Comparison of ENCODE assay signal across 13 mouse cellular contexts in the genomic region with DNA sequence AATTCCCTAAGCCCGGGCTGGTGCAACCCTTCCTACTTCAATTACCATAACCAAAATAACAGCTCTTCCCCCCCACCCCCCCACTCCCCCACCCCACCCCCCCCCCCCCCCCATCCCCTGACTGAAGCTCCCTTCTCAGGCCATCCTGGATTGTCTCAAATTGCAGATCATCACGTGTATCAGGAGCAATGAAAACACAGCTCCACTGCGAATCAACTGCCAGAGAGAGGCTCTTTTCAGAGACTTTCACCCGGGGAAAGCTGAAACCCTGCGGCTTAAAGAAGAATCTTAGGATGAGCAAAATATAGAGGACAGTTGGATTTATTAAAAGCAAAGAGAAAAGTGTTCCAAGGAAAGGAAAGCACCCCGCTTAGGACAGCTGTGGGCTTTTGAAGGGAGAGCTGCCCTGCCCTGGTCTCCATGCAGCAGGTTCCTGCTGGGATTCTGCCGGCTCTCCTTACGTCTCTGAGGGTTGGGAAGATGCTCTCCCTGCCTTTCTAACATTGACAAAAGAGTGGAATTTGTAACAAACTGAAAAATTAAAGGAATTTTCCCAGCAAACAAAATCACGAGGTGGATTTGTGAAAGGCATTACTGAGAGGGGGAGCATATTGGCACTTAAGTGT.
DNase-seq lines count a peak whose midpoint lies in the region; ATAC-seq and TF ChIP-seq lines count a peak whose summit lies in the region.
"Had no signal": no experiment of that assay in that cellular context is flagged by ENCODE, and none has a peak within 500 bp of the region (broad histone marks: within the 10 kb centered on the region; RNA-seq: fewer than 3 reads in every experiment).

No protein-coding gene starts in this region.

- H3K36me3 ChIP-seq in intestine, embryonic 14.5 days (ENCODE audit: control insufficient read depth, insufficient read depth, low read length): no peaks in the 10 kb centered on the region
- no peaks in the 10 kb centered on the region for H3K36me3 ChIP-seq in intestine, postnatal 0 days (ENCODE audit: control insufficient read depth, insufficient read depth)
- no peaks in the 10 kb centered on the region for H3K36me3 ChIP-seq in embryonic facial prominence, embryonic 13.5 days
- no peaks in the 10 kb centered on the region for H3K36me3 ChIP-seq in hindbrain, postnatal 0 days (ENCODE audit: insufficient read depth, low read length)
- no peaks in the 10 kb centered on the region for H3K36me3 ChIP-seq in neural tube, embryonic 11.5 days (ENCODE audit: control insufficient read depth, insufficient read depth, low read length)

- H3K27me3 ChIP-seq in intestine, embryonic 14.5 days (replicated peaks; ENCODE audit: control insufficient read depth, insufficient read depth, low read length): no peaks in the 10 kb centered on the region
- H3K27me3 ChIP-seq in intestine, postnatal 0 days (replicated peaks; ENCODE audit: control insufficient read depth, insufficient read depth, low read length): 0 out of 2 replicates have a peak, but pooled peaks cover 4% of the 10 kb centered on the region
- no peaks in the 10 kb centered on the region for H3K27me3 ChIP-seq in embryonic facial prominence, embryonic 13.5 days
- H3K27me3 ChIP-seq in hindbrain, postnatal 0 days (ENCODE audit: insufficient read depth, low read length): no peaks in the 10 kb centered on the region
- no peaks in the 10 kb centered on the region for H3K27me3 ChIP-seq in neural tube, embryonic 11.5 days (ENCODE audit: control insufficient read depth, insufficient read depth, low read length)

- 3% methylated on average over 9 of the region's 9 CpGs for WGBS in intestine, embryonic 14.5 days
- WGBS in intestine, postnatal 0 days: 6% methylated on average over 9 of the region's 9 CpGs
- 1% methylated on average over 9 of the region's 9 CpGs for WGBS in embryonic facial prominence, embryonic 13.5 days
- 7% methylated on average over 9 of the region's 9 CpGs for WGBS in hindbrain, postnatal 0 days
- WGBS in neural tube, embryonic 11.5 days: under 1% methylated on average over 9 of the region's 9 CpGs

- no peak overlapping the region for H3K27ac ChIP-seq in intestine, embryonic 14.5 days (ENCODE audit: low read depth)
- no peak overlapping the region for H3K27ac ChIP-seq in intestine, postnatal 0 days (ENCODE audit: low read depth, low read length)
- H3K27ac ChIP-seq in embryonic facial prominence, embryonic 13.5 days: no peak overlapping the region
- no peak overlapping the region for H3K27ac ChIP-seq in hindbrain, postnatal 0 days
- H3K27ac ChIP-seq in neural tube, embryonic 11.5 days (ENCODE audit: low read depth, low read length): no peak overlapping the region
- H3K27ac ChIP-seq: heart, adult 2 months had no signal

- no peak for ATAC-seq in intestine, embryonic 14.5 days (replicated peaks; ENCODE audit: low FRiP score, low TSS enrichment, low read depth)
- no peak for ATAC-seq in intestine, postnatal 0 days
- no peak for ATAC-seq in embryonic facial prominence, embryonic 13.5 days (ENCODE audit: insufficient number of reproducible peaks, insufficient read depth, low FRiP score, low TSS enrichment, low read depth)
- 0 out of 2 replicates have a peak, but pooled peaks have one; percentile 61 for ATAC-seq in hindbrain, postnatal 0 days
- no peak; the same call in 1 of the 2 replicates for ATAC-seq in neural tube, embryonic 11.5 days (ENCODE audit: insufficient read depth, low FRiP score, low TSS enrichment)
- no peak for ATAC-seq in megakaryocyte-erythroid progenitor cell, adult 5-6 weeks (replicated peaks; ENCODE audit: low FRiP score, low TSS enrichment, poor library complexity, severe bottlenecking)

- no peak overlapping the region for H3K4me3 ChIP-seq in intestine, embryonic 14.5 days (ENCODE audit: low read depth, low read length)
- no peak overlapping the region for H3K4me3 ChIP-seq in intestine, postnatal 0 days (ENCODE audit: low read depth, low read length)
- H3K4me3 ChIP-seq in embryonic facial prominence, embryonic 13.5 days: no peak overlapping the region
- H3K4me3 ChIP-seq in hindbrain, postnatal 0 days (ENCODE audit: low read length): no peak overlapping the region; the same call in 1 of the 2 replicates
- H3K4me3 ChIP-seq in neural tube, embryonic 11.5 days (ENCODE audit: low read depth, low read length): no peak overlapping the region
- H3K4me3 ChIP-seq: heart, adult 2 months had no signal

- no peaks in the 10 kb centered on the region for H3K9me3 ChIP-seq in intestine, embryonic 14.5 days (ENCODE audit: control insufficient read depth, low read length)
- H3K9me3 ChIP-seq in intestine, postnatal 0 days (ENCODE audit: control insufficient read depth): no peaks in the 10 kb centered on the region
- no peaks in the 10 kb centered on the region for H3K9me3 ChIP-seq in embryonic facial prominence, embryonic 13.5 days
- H3K9me3 ChIP-seq in hindbrain, postnatal 0 days (ENCODE audit: low read length): no peaks in the 10 kb centered on the region
- H3K9me3 ChIP-seq in neural tube, embryonic 11.5 days (ENCODE audit: control insufficient read depth, low read length): no peaks in the 10 kb centered on the region

- H3K4me2 ChIP-seq in intestine, embryonic 14.5 days (ENCODE audit: low read length): peak overlapping the region; percentile 39
- H3K4me2 ChIP-seq in intestine, postnatal 0 days (replicated peaks; ENCODE audit: low read depth): no peak overlapping the region
- H3K4me2 ChIP-seq in embryonic facial prominence, embryonic 13.5 days: peak overlapping the region; percentile 46
- H3K4me2 ChIP-seq in hindbrain, postnatal 0 days (ENCODE audit: low read depth, low read length): peak overlapping the region; percentile 43
- peak overlapping the region; percentile 34; the same call in 1 of the 2 replicates for H3K4me2 ChIP-seq in neural tube, embryonic 11.5 days (ENCODE audit: low read depth)

- H3K9ac ChIP-seq in intestine, embryonic 14.5 days (ENCODE audit: low read length): 0 out of 2 replicates have a peak overlapping the region, but pooled peaks have one; percentile 5
- H3K9ac ChIP-seq in intestine, postnatal 0 days (ENCODE audit: low read depth, low read length): no peak overlapping the region
- H3K9ac ChIP-seq in embryonic facial prominence, embryonic 13.5 days: no peak overlapping the region
- no peak overlapping the region for H3K9ac ChIP-seq in hindbrain, postnatal 0 days (replicated peaks; ENCODE audit: low read length)
- H3K9ac ChIP-seq in neural tube, embryonic 11.5 days (ENCODE audit: low read length): 0 out of 2 replicates have a peak overlapping the region, but pooled peaks have one; percentile 20

- no peak for DNase-seq in intestine, embryonic 14.5 days (ENCODE audit: low spot score)
- DNase-seq in hindbrain, postnatal 0 days (ENCODE audit: low spot score): no peak
- no peak for DNase-seq in neural tube, embryonic 11.5 days (ENCODE audit: low spot score)
- DNase-seq in lung, postnatal 25 days (ENCODE audit: low spot score): no peak
- no peak for DNase-seq in adrenal gland, postnatal 25 days
- DNase-seq: adrenal gland, adult 8-10 months; heart, adult 2 months; layer of hippocampus, postnatal 36 days; lung, postnatal 36 days; right cerebral cortex, adult 18-20 months had no signal

- TF ChIP-seq CTCF in intestine, postnatal 0 days (IDR thresholded peaks at IDR 0.05; ENCODE audit: low read depth): no peak
- no peak for TF ChIP-seq CTCF in hindbrain, postnatal 0 days (IDR thresholded peaks at IDR 0.05; ENCODE audit: low read depth)

- peaks cover 6% of the 10 kb centered on the region; the same call in 1 of the 2 replicates for H3K4me1 ChIP-seq in intestine, embryonic 14.5 days (replicated peaks; ENCODE audit: control insufficient read depth, insufficient read depth, low read length)
- H3K4me1 ChIP-seq in intestine, postnatal 0 days (replicated peaks; ENCODE audit: control insufficient read depth, insufficient read depth, low read length): no peaks in the 10 kb centered on the region
- H3K4me1 ChIP-seq in embryonic facial prominence, embryonic 13.5 days: 0 out of 2 replicates have a peak, but pooled peaks cover 4% of the 10 kb centered on the region
- H3K4me1 ChIP-seq in hindbrain, postnatal 0 days (ENCODE audit: insufficient read depth, low read length): no peaks in the 10 kb centered on the region
- no peaks in the 10 kb centered on the region for H3K4me1 ChIP-seq in neural tube, embryonic 11.5 days (ENCODE audit: control insufficient read depth, insufficient read depth, low read length)

Comparison
In these comparisons a context has a peak if more than half of its experiments do, and no peak if none do; other contexts are left out.
1. H3K9ac ChIP-seq: peak in intestine, embryonic 14.5 days (single experiment) and neural tube, embryonic 11.5 days (single experiment); none in intestine, postnatal 0 days (single experiment), embryonic facial prominence, embryonic 13.5 days (single experiment) and hindbrain, postnatal 0 days (single experiment).